Mouse (Mus musculus): ENCODE measurements around the gene Zfp523.
A peak's percentile ranks its signal among the peaks of the same experiment; 100 is the strongest.
"Not testable (repeated sequence)": the region's sequence is repeated elsewhere in the genome, so short reads cannot be mapped to it uniquely, and the experiment has no call there.

Gene Zfp523

GRCm38 (mm10) chr17:28209457-28210110, 32.7 kb downstream of the Zfp523 start:
- peak in 1 of 2 experiments; percentile 47 for DNase-seq (ENCODE audit: low spot score in 2 of 2)

GRCm38 (mm10) chr17:28211921-28212341, 35.0 kb downstream of the Zfp523 start:
- DNase-seq (ENCODE audit: low spot score in 2 of 2): peak; percentile 76 to 84

DNA sequence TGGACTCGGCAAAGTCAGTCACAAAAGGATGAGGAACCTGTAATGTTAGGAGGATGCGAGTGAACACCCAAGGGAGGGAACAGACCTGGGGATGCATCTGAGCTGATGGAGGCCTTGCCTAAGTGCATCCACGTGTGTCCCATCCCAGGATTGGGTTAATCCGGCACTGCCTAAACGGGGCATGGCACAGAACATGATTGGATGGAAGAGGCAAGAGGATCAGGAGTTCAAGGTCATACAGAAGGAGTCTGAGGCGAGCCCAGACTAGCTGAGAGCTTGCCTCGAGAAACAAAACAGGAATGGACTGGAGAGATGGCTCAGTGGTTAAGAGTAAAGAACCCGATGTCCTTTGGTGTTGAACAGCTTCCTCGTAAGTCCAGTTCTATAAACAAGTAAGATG, 35.5 kb downstream of the Zfp523 start:
- no peak for DNase-seq (ENCODE audit: low spot score in 2 of 2)

DNA sequence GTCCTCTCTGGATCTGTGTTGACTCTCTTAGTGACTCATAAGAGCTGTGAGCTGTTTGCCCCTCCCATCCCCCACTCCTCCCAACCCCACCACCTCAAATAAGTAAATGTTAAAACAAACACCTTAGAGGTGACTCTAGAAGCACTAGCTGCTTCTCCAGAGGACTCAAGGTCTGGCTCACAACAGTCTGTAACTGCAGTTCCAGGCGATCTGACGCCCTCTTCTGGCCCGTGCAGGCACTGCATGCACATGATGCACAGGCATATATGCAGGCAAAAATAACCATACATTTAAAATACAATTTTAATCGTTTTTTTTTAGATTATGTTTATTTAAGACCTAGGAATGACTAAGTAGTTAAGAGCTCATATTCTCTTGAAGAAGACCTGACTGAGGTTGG, 36.3 kb downstream of the Zfp523 start:
- DNase-seq (ENCODE audit: low spot score in 2 of 2): peak in 1 of 2 experiments; percentile 67

GRCm38 (mm10) chr17:28216791-28217190, 39.9 kb downstream of the Zfp523 start:
- no peak for DNase-seq (ENCODE audit: low spot score in 2 of 2)

DNA sequence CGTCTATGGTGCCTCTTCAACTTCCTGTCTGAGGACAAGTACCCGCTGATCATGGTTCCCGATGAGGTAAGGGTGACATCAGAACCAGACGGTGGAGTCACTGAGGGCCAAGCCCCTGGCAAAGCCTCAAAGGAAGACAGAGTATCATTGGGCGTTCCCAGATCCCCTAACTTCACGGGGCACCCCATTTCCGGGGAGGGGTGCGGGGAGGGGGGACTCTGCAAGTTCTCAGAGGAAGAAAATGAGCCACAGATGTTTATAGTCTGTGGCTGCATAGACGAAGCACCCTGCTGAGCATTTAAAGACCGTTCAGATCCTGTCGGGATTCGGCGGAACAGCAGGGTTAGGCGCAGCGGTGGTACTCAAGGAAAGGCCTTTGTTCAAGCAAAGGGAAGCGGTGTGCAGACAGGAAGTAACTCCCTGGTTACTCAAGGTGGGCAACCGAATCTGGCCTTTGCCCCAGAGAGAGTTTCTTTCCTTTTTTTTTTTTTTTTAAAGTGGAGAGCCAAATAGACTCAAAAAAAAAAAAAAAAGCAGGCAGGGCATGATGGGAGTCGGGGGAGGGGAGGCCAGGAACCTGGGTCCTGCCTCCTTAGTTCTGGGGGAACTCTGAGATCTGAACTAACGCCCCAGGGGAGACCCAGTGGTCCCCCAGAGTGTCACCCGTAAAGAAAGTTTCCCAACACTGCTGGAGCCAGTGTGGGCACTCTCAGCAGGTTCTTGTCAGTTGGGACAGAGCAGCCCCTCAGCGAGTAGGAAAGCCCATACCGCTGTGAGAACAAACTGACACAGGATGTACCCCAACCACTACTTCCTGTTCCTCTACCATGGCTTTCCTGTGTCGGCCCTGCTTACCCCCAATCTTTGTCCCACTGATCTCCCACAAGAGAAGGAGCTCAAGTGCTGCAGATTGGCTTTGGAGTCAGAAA, 41.1 kb downstream of the Zfp523 start:
- DNase-seq (ENCODE audit: low spot score in 2 of 2): peak; percentile 81 to 88

DNA sequence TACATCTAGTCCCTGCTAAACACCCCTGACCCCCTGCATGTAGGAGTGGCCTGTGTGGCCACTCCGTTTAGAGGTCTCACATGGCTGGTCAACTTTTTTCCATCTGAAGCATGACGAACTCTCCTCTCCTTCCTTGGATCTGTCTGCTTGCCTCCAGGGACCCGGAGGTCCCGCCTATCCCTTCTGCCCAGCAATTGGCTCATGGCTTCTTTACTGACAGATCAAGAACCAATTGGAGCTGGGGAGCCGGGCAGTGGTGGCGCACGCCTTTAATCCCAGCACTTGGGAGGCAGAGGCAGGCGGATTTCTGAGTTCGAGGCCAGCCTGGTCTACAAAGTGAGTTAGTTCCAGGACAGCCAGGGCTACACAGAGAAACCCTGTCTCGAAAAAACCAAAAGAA, 45.5 kb downstream of the Zfp523 start:
- DNase-seq (ENCODE audit: low spot score in 2 of 2): not testable (repeated sequence)

GRCm38 (mm10) chr17:28223561-28224391, 46.8 kb downstream of the Zfp523 start:
- DNase-seq (ENCODE audit: low spot score in 2 of 2): peak; percentile 95

DNA sequence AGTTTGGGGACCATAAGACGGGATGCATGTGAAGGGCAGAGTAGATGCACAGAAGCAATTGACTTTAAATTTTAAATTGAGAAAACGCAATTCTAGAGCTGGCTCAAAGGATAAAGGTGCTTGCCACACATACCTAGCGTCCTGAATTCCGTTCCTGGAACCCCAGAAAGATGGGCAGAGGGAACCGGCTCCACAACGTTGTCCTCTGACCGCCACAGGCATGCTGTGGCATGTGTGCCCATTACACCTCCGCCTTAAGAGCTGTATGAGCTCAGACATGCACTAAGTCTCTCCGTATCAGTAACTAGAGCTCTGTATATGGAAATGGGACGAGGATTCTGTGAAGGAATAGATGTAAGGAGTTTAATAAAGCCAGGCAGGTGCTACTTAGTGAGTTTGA, 47.7 kb downstream of the Zfp523 start:
- DNase-seq (ENCODE audit: low spot score in 2 of 2): no peak

DNA sequence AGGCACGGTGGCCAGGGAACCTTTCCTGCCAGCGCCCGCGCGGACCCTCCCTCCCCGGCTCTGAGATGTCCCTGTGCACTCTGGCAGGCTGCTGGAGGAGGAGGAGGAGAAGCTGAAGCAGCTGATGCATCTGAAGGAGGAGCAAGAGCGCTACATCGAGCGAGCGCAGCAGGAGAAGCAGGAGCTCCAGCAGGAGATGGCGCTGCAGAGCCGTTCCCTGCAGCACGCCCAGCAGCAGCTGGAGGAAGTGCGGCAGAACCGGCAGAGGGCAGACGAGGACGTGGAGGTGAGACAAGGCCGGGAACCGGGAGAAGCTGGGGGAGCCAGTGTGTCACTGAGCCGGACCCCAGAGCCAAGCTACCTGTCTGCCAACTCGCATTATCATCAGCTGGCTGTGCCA, 49.1 kb downstream of the Zfp523 start:
- DNase-seq (ENCODE audit: low spot score in 2 of 2): peak; percentile 84 to 91

GRCm38 (mm10) chr17:28230486-28230885, 53.6 kb downstream of the Zfp523 start:
- DNase-seq (ENCODE audit: low spot score in 2 of 2): no peak

GRCm38 (mm10) chr17:28231026-28231736, 54.3 kb downstream of the Zfp523 start:
- no peak for DNase-seq (ENCODE audit: low spot score in 2 of 2)

- DNase-seq (ENCODE audit: low spot score in 2 of 2): peak; percentile 96 to 99
Observed at GRCm38 (mm10) chr17:28232475-28233060, 55.6 kb downstream of the Zfp523 start, which contains the start of gene Ppard. Ppard (plus strand) TSS chr17:28232700.

GRCm38 (mm10) chr17:28233091-28233731, 56.3 kb downstream of the Zfp523 start:
- no peak for DNase-seq (ENCODE audit: low spot score in 2 of 2)

DNA sequence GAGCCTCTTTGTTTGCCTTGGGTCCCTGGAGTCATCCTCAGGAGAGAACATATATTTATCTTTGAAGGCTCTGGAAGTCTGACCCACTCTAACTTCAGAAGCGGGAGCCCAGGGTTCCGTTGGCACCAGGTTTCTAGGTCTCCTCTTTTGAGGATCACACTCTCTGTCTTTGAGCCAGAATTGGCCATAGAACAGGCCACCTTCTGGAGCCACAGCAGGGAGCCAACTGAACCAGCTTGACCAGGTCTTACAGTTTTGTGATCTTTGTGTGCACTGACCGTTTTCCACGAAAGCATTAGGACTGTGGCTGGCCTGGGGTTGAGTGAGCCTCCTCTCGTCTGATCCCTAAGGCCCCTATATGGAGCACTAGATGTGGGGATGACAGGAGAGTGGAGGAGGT, 57.7 kb downstream of the Zfp523 start:
- no peak for DNase-seq (ENCODE audit: low spot score in 2 of 2)

- DNase-seq (ENCODE audit: low spot score in 2 of 2): no peak
Observed at GRCm38 (mm10) chr17:28235982-28236635, 59.2 kb downstream of the Zfp523 start.

DNA sequence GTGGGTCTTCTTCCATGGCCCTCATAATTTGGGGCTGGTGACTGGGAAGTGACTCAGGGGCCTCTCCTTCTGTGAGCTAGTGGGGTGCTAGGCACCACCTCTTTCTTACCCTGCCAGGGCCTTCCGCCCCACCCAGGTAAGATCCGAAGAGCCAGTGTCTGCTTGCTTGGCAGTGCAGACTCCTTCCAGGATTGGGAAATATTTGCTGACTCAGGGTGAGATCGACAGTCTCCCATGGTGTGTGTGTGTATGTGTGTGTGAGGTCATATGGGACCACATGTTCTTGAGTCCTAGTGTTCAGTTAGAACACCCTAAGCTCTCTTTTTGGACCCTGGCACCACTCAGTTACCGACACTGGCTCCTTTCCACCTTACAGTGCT, 59.7 kb downstream of the Zfp523 start:
- no peak for DNase-seq (ENCODE audit: low spot score in 2 of 2)

- no peak for DNase-seq (ENCODE audit: low spot score in 2 of 2)
Observed at GRCm38 (mm10) chr17:28237362-28237761, 60.4 kb downstream of the Zfp523 start.

DNA sequence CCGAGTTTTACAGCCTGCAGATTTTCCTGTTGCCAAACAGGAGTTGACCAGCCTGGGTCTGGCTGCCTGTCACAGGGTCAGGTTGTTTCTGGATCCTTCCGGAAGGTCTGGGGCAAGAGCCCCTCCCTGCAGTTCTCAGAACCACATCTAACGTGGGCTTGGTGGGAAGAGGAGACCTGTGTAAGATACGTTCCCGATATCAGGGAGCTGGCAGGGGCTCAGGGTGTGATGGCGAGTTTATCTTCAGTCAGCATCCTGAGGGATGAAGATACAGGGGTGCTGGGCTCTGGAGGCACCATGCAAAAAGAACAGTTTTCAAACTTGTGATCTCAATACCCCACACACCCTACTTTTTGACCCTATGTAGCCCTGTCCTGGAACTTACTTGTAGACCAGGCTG, 60.9 kb downstream of the Zfp523 start:
- DNase-seq (ENCODE audit: low spot score in 2 of 2): no peak

GRCm38 (mm10) chr17:28240846-28241245, 63.9 kb downstream of the Zfp523 start:
- no peak for DNase-seq (ENCODE audit: low spot score in 2 of 2)
